Mouse (Mus musculus): ENCODE measurements around the gene Fam71e2. TPM values are rescaled to one million over a fixed set of nuclear protein-coding genes. Genes with fewer than 3 reads are reported as not detected.

Gene Fam71e2
- total RNA-seq, 1 experiment: not detected

DNA sequence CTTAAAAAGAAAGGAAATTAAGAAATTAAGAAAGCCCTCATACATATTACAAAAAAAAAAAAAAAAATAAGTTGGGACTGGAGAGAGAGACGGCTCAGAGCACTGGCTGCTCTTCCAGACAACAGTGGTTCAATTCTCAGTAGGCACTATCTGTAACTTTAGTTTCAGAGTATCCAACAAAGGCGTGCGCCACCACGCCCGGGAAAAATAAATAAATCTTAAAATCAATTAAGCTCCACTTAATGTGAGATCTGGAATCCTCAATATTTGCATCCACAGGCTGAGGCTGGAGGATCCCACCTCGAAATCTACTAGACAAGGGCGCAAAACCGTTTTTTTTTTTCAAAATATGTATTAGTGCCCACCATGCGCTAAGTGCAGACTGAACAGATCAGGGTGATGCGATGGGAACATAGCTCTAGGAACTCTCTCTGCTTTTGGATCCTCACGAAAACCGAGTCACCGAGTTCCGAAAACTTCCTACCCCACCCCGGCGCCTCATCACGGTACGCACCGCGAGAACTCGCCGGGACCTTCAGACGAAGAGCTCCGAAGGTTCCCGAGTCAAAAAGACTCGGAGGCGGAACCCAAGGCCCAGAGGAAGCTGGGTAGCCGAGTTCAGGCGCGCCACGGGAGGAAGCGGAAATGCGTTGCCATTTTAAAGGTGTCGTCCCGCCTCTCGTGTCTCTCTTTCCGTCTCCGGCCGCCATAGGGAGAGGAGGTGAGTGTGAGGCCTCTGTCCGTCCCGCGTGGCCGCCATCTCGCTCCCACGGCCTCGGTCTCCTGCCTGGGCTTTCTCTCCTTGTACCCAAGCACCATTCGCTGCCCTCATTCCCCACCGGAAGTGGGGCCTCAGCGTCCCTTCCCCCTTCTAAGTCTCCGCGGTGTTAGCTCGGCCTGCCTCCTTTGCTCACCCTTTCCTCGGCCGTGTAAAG is 21.4 kb upstream of the Fam71e2 start, which contains the start of gene Rpl28:
Rpl28 (plus strand) TSS at position 597 of the 935 bp plus-strand sequence.
- Histone ChIP-seq H3K9ac (ENCODE audit: insufficient read depth, low read depth, low read length, poor library complexity, severe bottlenecking) (peak within 1 kb of the TSS; percentile 100), H3K4me1 (ENCODE audit: control insufficient read depth in 2 of 2, insufficient read depth in 2 of 2, low read length in 2 of 2, poor library complexity in 1 of 2) (peaks cover 0 to 8% of the 10 kb centered on the region in 2 experiments; a peak in 1 of 4 replicates), H3K27ac (ENCODE audit: insufficient read depth, low read depth, low read length, poor library complexity, severe bottlenecking) (peak within 1 kb of the TSS; percentile 94), H3K9me3 (ENCODE audit: control insufficient read depth, insufficient read depth, low read depth, low read length) (no peaks in the 10 kb centered on the region), H3K4me3 (ENCODE audit: insufficient read depth in 1 of 2, low read depth in 1 of 2, low read length in 2 of 2, poor library complexity in 1 of 2, severe bottlenecking in 1 of 2) (peak within 1 kb of the TSS; percentile 84 to 99), H3K36me3 (ENCODE audit: control insufficient read depth, insufficient read depth, low read length, poor library complexity, severe bottlenecking) (peaks cover 36% of the 10 kb centered on the region)
- peak; percentile 94 for DNase-seq (ENCODE audit: low read depth, low spot score)
- in situ Hi-C loops (cut with MboI; ENCODE audit: low sequenced_read_pairs in 2 of 2, unreplicated experiment in 2 of 2): no loop called here
- TF ChIP-seq HCFC1 (IDR thresholded peaks at IDR 0.05; ENCODE audit: borderline replicate concordance, insufficient read depth, low read length): peak; percentile 84
- TF ChIP-seq CHD2 (IDR thresholded peaks at IDR 0.05; ENCODE audit: low read depth, low read length): peak; percentile 90
- no peak for TF ChIP-seq ZNF384 (IDR thresholded peaks at IDR 0.05; ENCODE audit: low read depth, low read length)

DNA sequence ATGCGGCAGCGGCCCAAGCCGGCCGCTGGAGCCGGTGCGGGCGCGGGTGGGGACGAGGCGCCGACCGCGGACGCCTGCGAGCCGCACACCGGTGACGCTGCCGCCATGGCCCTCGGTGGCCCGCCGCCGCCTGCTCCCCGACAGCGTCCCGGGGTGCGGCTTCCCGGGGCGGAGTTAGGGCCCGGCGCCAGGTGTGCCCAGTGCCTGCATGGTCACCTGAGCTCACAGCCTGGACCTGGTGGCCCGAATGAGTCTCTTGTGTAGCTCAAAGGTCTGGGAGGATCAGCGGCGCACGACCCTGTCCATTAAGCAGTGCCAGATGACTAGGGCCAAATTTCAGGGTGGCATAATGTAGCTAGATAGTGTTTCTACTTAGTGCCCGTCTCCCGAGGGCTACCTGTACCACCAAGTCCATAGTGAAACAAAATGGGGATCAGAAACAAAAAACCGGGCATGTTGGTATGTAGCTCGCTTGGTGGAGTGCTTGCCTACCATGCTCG is 18.4 kb upstream of the Fam71e2 start, which contains the start of gene Tmem238:
Tmem238 (minus strand) TSS at position 221 of the 500 bp plus-strand sequence.
- Histone ChIP-seq H3K27ac (ENCODE audit: insufficient read depth, low read depth, low read length, poor library complexity, severe bottlenecking) (peak within 1 kb of the TSS; percentile 9), H3K4me1 (ENCODE audit: control insufficient read depth in 2 of 2, insufficient read depth in 2 of 2, low read length in 2 of 2, poor library complexity in 1 of 2) (peaks cover 0 to 8% of the 10 kb centered on the region in 2 experiments; a peak in 1 of 4 replicates), H3K4me3 (ENCODE audit: insufficient read depth in 1 of 2, low read depth in 1 of 2, low read length in 2 of 2, poor library complexity in 1 of 2, severe bottlenecking in 1 of 2) (peak within 1 kb of the TSS; percentile 77 to 83), H3K36me3 (ENCODE audit: control insufficient read depth, insufficient read depth, low read length, poor library complexity, severe bottlenecking) (peaks cover 23% of the 10 kb centered on the region), H3K9me3 (ENCODE audit: control insufficient read depth, insufficient read depth, low read depth, low read length) (no peaks in the 10 kb centered on the region), H3K9ac (ENCODE audit: insufficient read depth, low read depth, low read length, poor library complexity, severe bottlenecking) (peak within 1 kb of the TSS; percentile 91)
- no peak for TF ChIP-seq MAFK (IDR thresholded peaks at IDR 0.05; ENCODE audit: insufficient read depth, low read depth, low read length)
- no peak for TF ChIP-seq HCFC1 (IDR thresholded peaks at IDR 0.05; ENCODE audit: borderline replicate concordance, insufficient read depth, low read length)
- no peak for TF ChIP-seq ZNF384 (IDR thresholded peaks at IDR 0.05; ENCODE audit: low read depth, low read length)
- TF ChIP-seq ZC3H11A (IDR thresholded peaks at IDR 0.05; ENCODE audit: borderline replicate concordance, low read depth, low read length): no peak
- no peak for TF ChIP-seq CHD2 (IDR thresholded peaks at IDR 0.05; ENCODE audit: low read depth, low read length)
- no peak for DNase-seq (ENCODE audit: low read depth, low spot score)
- in situ Hi-C loops (cut with MboI; ENCODE audit: low sequenced_read_pairs in 2 of 2, unreplicated experiment in 2 of 2): no loop called here

GRCm38 (mm10) chr7:4788499-4789435 is 17.7 kb upstream of the Fam71e2 start:
- H3K4me1 ChIP-seq (ENCODE audit: control insufficient read depth in 2 of 2, insufficient read depth in 2 of 2, low read length in 2 of 2, poor library complexity in 1 of 2): peaks cover 0 to 8% of the 10 kb centered on the region in 2 experiments; a peak in 1 of 4 replicates
- DNase-seq (ENCODE audit: low read depth, low spot score): no peak
- peak overlapping the region; percentile 77 to 83 for H3K4me3 ChIP-seq (ENCODE audit: insufficient read depth in 1 of 2, low read depth in 1 of 2, low read length in 2 of 2, poor library complexity in 1 of 2, severe bottlenecking in 1 of 2)
- TF ChIP-seq CHD2 (IDR thresholded peaks at IDR 0.05; ENCODE audit: low read depth, low read length) (no peak), HCFC1 (IDR thresholded peaks at IDR 0.05; ENCODE audit: borderline replicate concordance, insufficient read depth, low read length) (no peak), ZNF384 (IDR thresholded peaks at IDR 0.05; ENCODE audit: low read depth, low read length) (no peak), ZC3H11A (IDR thresholded peaks at IDR 0.05; ENCODE audit: borderline replicate concordance, low read depth, low read length) (no peak), MAFK (IDR thresholded peaks at IDR 0.05; ENCODE audit: insufficient read depth, low read depth, low read length) (no peak)
- in situ Hi-C loops (cut with MboI; ENCODE audit: low sequenced_read_pairs in 2 of 2, unreplicated experiment in 2 of 2): no loop called here
- peak overlapping the region; percentile 9 for H3K27ac ChIP-seq (ENCODE audit: insufficient read depth, low read depth, low read length, poor library complexity, severe bottlenecking)
- H3K9me3 ChIP-seq (ENCODE audit: control insufficient read depth, insufficient read depth, low read depth, low read length): no peaks in the 10 kb centered on the region
- peak overlapping the region; percentile 91 for H3K9ac ChIP-seq (ENCODE audit: insufficient read depth, low read depth, low read length, poor library complexity, severe bottlenecking)
- peaks cover 19% of the 10 kb centered on the region for H3K36me3 ChIP-seq (ENCODE audit: control insufficient read depth, insufficient read depth, low read length, poor library complexity, severe bottlenecking)

GRCm38 (mm10) chr7:4783667-4784268 is 12.7 kb upstream of the Fam71e2 start:
- TF ChIP-seq ZC3H11A (IDR thresholded peaks at IDR 0.05; ENCODE audit: borderline replicate concordance, low read depth, low read length): no peak
- no peak for TF ChIP-seq ZNF384 (IDR thresholded peaks at IDR 0.05; ENCODE audit: low read depth, low read length)
- TF ChIP-seq CHD2 (IDR thresholded peaks at IDR 0.05; ENCODE audit: low read depth, low read length): no peak
- Histone ChIP-seq H3K4me1 (ENCODE audit: control insufficient read depth in 2 of 2, insufficient read depth in 2 of 2, low read length in 2 of 2, poor library complexity in 1 of 2) (peaks cover 0 to 4% of the 10 kb centered on the region in 2 experiments; a peak in 1 of 4 replicates), H3K9ac (ENCODE audit: insufficient read depth, low read depth, low read length, poor library complexity, severe bottlenecking) (no peak overlapping the region), H3K36me3 (ENCODE audit: control insufficient read depth, insufficient read depth, low read length, poor library complexity, severe bottlenecking) (peaks cover 10% of the 10 kb centered on the region; the same call in 1 of the 2 replicates), H3K4me3 (ENCODE audit: insufficient read depth in 1 of 2, low read depth in 1 of 2, low read length in 2 of 2, poor library complexity in 1 of 2, severe bottlenecking in 1 of 2) (no peak overlapping the region), H3K27ac (ENCODE audit: insufficient read depth, low read depth, low read length, poor library complexity, severe bottlenecking) (no peak overlapping the region), H3K9me3 (ENCODE audit: control insufficient read depth, insufficient read depth, low read depth, low read length) (no peaks in the 10 kb centered on the region)
- in situ Hi-C loops (cut with MboI; ENCODE audit: low sequenced_read_pairs in 2 of 2, unreplicated experiment in 2 of 2): no loop called here
- no peak for DNase-seq (ENCODE audit: low read depth, low spot score)

All from ES-E14 (cell line).